Mouse (Mus musculus) limb, embryonic 14.5 days (tissue): Measurements from ENCODE around the gene Slc50a1. TPM values are rescaled to one million over a fixed set of nuclear protein-coding genes. Genes with fewer than 3 reads are reported as not detected.

Experiments used
- ATAC-seq: fragments of 200-750 bp; cut with Nextera tagmentation; 2 replicates; pipeline ENCODE4 v1.8.0; 2017; ENCODE audit warnings: low read depth, moderate number of reproducible peaks, moderate TSS enrichment; ENCODE audit not compliant: low FRiP score
- DNase-seq: peaks from one replicate; pipeline ENCODE4 v3.0.0-alpha.2; 2015; ENCODE audit warnings: low spot score
- H3K27ac ChIP-seq: fragments of 300-500 bp; sonication (generic); replicated peaks from 2 replicates; pipeline ENCODE4 v1.5.1; 2014; ENCODE audit warnings: low read depth, mild to moderate bottlenecking, low read length, moderate library complexity, mixed read lengths
- H3K27me3 ChIP-seq: fragments of 300-500 bp; sonication (generic); 2 replicates; pipeline ENCODE4 v1.6.1; 2014; ENCODE audit warnings: low read length, mixed read lengths; ENCODE audit not compliant: control insufficient read depth, insufficient read depth
- H3K36me3 ChIP-seq: fragments of 300-500 bp; sonication (generic); 2 replicates; pipeline ENCODE4 v1.6.1; 2014; ENCODE audit warnings: mild to moderate bottlenecking, low read length, moderate library complexity, mixed read lengths; ENCODE audit not compliant: control insufficient read depth, insufficient read depth
- H3K4me1 ChIP-seq: fragments of 300-500 bp; sonication (generic); 2 replicates; pipeline ENCODE4 v1.6.1; 2014; ENCODE audit warnings: antibody characterized with exemption, low read length, mixed read lengths; ENCODE audit not compliant: control insufficient read depth, insufficient read depth
- H3K4me2 ChIP-seq: fragments of 300-500 bp; sonication (generic); replicated peaks from 2 replicates; pipeline ENCODE4 v1.6.1; 2014; ENCODE audit warnings: low read depth, mild to moderate bottlenecking, low read length, moderate library complexity; ENCODE audit not compliant: severe bottlenecking
- H3K4me3 ChIP-seq: fragments of 300-500 bp; sonication (generic); replicated peaks from 2 replicates; pipeline ENCODE4 v1.5.1; 2014; ENCODE audit warnings: low read length
- H3K9ac ChIP-seq: fragments of 300-500 bp; sonication (generic); 2 replicates; pipeline ENCODE4 v1.6.1; 2014; ENCODE audit warnings: mild to moderate bottlenecking, low read depth, low read length, moderate library complexity; ENCODE audit not compliant: severe bottlenecking
- H3K9me3 ChIP-seq: fragments of 300-500 bp; sonication (generic); 2 replicates; pipeline ENCODE4 v1.6.1; 2016; ENCODE audit warnings: low read length; ENCODE audit not compliant: control insufficient read depth
- POLR2A ChIP-seq: fragments of 200-500 bp; IDR thresholded peaks from 2 replicates; pipeline ENCODE4 v1.8.0; 2012; ENCODE audit warnings: inconsistent platforms, mild to moderate bottlenecking, moderate library complexity, borderline replicate concordance; ENCODE audit not compliant: insufficient read depth, insufficient read length; ENCODE audit errors: extremely low read depth
- WGBS: fragments of 180-500 bp; shearing (Covaris S2); extraction: QIAGEN DNeasy Blood & Tissue Kit; methylation state at CpG from one replicate; pipeline ENCODE4 v1.1.7; 2014; 5-methylcytosine and 5-hydroxymethylcytosine counted together
- polyA plus RNA-seq, 2 experiments: library from polyadenylated mRNA; depleted of rRNA in 1 of 2; stranded (reverse) in 1 of 2; unstranded in 1 of 2; fragments of >200 nt; fragmentation: Nextera tagmentation in 1 of 2; extraction: Ambion mirVana in 1 of 2; gene quantifications; 2 replicates each; pipeline versions ENCODE4 v1.2.1 to v1.2.3; 2012 to 2014

Gene Slc50a1
- polyA plus RNA-seq, 2 experiments = 95.6 to 150 TPM

- H3K27ac ChIP-seq = peak overlapping the region; percentile 73
- peak; percentile 70; the same call in 1 of the 2 replicates for TF ChIP-seq POLR2A
- DNase-seq = peak; percentile 86
Measured at GRCm38 (mm10) chr3:89266439-89266893, 3.9 kb downstream of the Slc50a1 start.

GRCm38 (mm10) chr3:89262417-89262816, 8.0 kb downstream of the Slc50a1 start:
- TF ChIP-seq POLR2A = no peak
- no peaks in the 10 kb centered on the region for H3K9me3 ChIP-seq
- 68% methylated on average over 10 of the region's 10 CpGs for WGBS
- peaks cover 8% of the 10 kb centered on the region for H3K4me1 ChIP-seq
- H3K9ac ChIP-seq = no peak overlapping the region
- ATAC-seq = no peak
- H3K4me3 ChIP-seq = no peak overlapping the region
- H3K4me2 ChIP-seq = no peak overlapping the region
- H3K36me3 ChIP-seq = no peaks in the 10 kb centered on the region
- DNase-seq = no peak
- H3K27ac ChIP-seq = no peak overlapping the region
- no peaks in the 10 kb centered on the region for H3K27me3 ChIP-seq

More at GRCm38 (mm10) chr3:89266439-89266893, 3.9 kb downstream of the Slc50a1 start:
- H3K9me3 ChIP-seq = no peaks in the 10 kb centered on the region
- ATAC-seq = peak; percentile 86
- peak overlapping the region; percentile 82 for H3K4me2 ChIP-seq
- peak overlapping the region; percentile 84 for H3K4me3 ChIP-seq
- H3K36me3 ChIP-seq = 0 out of 2 replicates have a peak, but pooled peaks cover 6% of the 10 kb centered on the region
- peak overlapping the region; percentile 87 for H3K9ac ChIP-seq
- no peaks in the 10 kb centered on the region for H3K27me3 ChIP-seq
- 2% methylated on average over 20 of the region's 20 CpGs for WGBS
- peaks cover 30% of the 10 kb centered on the region for H3K4me1 ChIP-seq

GRCm38 (mm10) chr3:89260211-89260610, 10.2 kb downstream of the Slc50a1 start:
- TF ChIP-seq POLR2A = no peak
- Histone ChIP-seq H3K27ac (no peak overlapping the region), H3K9ac (no peak overlapping the region), H3K9me3 (no peaks in the 10 kb centered on the region), H3K4me3 (no peak overlapping the region), H3K36me3 (no peaks in the 10 kb centered on the region), H3K27me3 (no peaks in the 10 kb centered on the region), H3K4me1 (no peaks in the 10 kb centered on the region), H3K4me2 (no peak overlapping the region)
- ATAC-seq (no peak), DNase-seq (no peak)
- WGBS = 78% methylated on average over 3 of the region's 3 CpGs

- Histone ChIP-seq H3K4me1 (no peaks in the 10 kb centered on the region), H3K27me3 (no peaks in the 10 kb centered on the region), H3K9me3 (no peaks in the 10 kb centered on the region), H3K36me3 (no peaks in the 10 kb centered on the region), H3K4me3 (no peak within 1 kb of the TSS), H3K9ac (no peak within 1 kb of the TSS), H3K4me2 (no peak within 1 kb of the TSS), H3K27ac (no peak within 1 kb of the TSS)
- 47% methylated on average over 7 of the region's 7 CpGs for WGBS
- no peak for TF ChIP-seq POLR2A
- no peak for ATAC-seq
- DNase-seq = no peak
Measured at GRCm38 (mm10) chr3:89259076-89259475, 11.3 kb downstream of the Slc50a1 start, which contains the start of gene Dpm3. Gene Dpm3, plus strand, starts transcription at chr3:89259358.

GRCm38 (mm10) chr3:89256177-89256576, 14.2 kb downstream of the Slc50a1 start:
- H3K9me3 ChIP-seq = no peaks in the 10 kb centered on the region
- 85% methylated on average over 5 of the region's 5 CpGs for WGBS
- ATAC-seq (no peak), DNase-seq (no peak)
- no peak overlapping the region for H3K4me2 ChIP-seq
- no peak overlapping the region for H3K9ac ChIP-seq
- TF ChIP-seq POLR2A = no peak
- H3K36me3 ChIP-seq = no peaks in the 10 kb centered on the region
- no peaks in the 10 kb centered on the region for H3K27me3 ChIP-seq
- H3K4me3 ChIP-seq = no peak overlapping the region
- no peak overlapping the region for H3K27ac ChIP-seq
- H3K4me1 ChIP-seq = peaks cover 7% of the 10 kb centered on the region
